Mouse (Mus musculus) testis, postnatal 14 days (tissue): ENCODE results near the gene Rnf213.

Source experiments
- DNase-seq: peaks from one replicate; pipeline ENCODE4 v3.0.0; 2021; ENCODE audit warnings: low spot score

Rnf213 gene

GRCm38 (mm10) chr11:119516677-119517361 is 123.9 kb downstream of the Rnf213 start:
- no peak for DNase-seq

- DNase-seq = no peak
Measured at GRCm38 (mm10) chr11:119519387-119519786, 126.5 kb downstream of the Rnf213 start.

DNA sequence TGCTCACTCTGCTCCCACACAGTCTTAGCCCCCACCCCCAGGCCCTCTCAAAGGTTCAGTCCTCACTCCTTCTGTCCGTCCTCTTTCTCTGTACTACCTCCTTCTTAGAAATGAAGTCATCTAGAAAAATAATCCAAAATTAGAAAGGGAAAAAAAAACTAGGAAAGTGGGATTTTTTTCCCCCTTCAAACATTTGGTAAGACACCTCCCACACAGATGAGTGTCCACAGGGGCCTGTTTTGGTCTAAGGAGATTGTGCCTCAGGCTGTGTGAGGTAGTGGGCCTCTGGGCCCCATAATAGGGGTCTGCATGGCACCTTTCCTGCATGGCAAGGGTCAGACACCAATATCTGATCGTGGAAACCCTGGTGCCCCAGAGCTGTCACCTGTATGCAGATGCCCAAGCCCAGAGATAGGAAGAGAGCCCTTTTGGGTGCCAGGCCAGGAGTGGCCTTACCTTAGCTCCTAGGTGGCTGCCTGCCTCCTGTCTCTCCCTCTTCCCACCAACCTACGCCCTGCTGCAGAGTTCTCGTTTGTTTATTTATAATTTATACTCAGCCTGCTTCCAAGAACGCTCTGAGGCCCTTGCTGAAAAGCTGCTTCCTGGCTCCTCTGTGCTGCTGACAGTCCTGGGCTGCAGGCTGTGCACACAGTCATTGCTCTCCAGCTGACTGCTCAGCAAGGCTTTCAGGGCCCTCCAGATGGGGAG is 127.3 kb downstream of the Rnf213 start:
- DNase-seq = no peak

- no peak for DNase-seq
Measured at GRCm38 (mm10) chr11:119520713-119521063, 127.8 kb downstream of the Rnf213 start.

GRCm38 (mm10) chr11:119521920-119522710 is 129.2 kb downstream of the Rnf213 start:
- no peak for DNase-seq

GRCm38 (mm10) chr11:119522779-119523178 is 129.9 kb downstream of the Rnf213 start:
- no peak for DNase-seq

DNA sequence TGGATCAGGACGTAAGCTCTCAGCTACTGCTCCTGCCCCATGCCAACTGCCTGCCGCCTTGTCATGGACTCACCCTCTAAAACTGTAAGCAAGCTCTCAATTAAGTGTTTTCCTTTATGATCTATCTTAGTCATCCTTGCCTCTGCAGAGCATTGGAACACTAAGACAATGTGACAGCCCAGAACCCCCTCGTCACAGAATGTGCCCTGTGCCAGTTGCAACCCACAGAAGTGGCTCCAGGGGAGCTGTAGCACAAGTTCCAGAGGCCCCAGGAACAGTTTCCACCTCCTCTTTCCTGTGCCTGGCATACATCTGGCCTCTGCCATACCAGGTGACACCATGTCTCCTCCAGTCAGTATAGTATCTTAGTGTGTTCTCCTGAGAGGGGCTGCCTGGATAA is 130.5 kb downstream of the Rnf213 start:
- DNase-seq = no peak

GRCm38 (mm10) chr11:119524545-119524949 is 131.6 kb downstream of the Rnf213 start:
- peak; percentile 95 for DNase-seq

DNA sequence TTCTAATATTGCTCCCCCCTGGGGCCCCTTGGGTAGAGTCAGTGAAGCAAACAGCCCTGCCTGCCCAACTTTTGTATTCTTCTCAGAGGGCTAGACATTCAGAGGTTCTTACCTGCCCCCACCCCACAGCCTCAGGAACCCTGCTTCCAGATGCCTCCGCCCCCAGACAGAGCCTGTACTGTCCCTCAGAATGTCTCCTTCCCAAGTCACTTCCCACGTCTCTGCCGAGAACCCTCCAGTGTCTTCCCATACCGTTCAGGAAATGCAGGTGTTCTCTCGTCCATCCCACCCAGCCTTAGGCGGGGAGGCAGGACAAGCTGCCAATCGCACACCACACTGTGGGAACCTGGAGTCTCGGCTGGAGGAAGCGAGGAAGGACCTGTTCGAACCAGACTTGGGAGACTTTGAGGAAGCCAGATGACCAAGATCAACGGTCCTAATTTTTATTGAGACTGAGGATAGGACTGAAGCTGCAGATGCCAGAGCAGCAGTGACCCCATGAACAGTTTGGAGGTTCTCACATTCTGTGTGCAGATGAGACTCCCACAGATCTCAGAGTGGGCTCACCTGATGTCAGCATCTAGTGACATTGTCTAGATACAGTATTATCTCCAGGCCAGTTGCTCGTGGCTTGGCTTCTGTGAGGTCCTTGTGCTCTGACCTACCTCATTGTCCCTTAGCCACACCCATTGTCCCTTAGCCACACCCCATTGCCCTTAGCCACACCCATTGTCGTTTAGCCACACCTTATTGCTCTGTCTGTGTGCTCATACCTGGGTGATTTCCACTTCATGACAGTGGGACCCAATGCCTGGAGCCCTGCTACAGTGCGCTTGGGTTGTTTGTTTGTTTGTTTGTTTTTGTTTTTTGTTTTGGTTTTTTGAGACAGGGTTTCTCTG is 133.4 kb downstream of the Rnf213 start:
- DNase-seq = no peak

DNA sequence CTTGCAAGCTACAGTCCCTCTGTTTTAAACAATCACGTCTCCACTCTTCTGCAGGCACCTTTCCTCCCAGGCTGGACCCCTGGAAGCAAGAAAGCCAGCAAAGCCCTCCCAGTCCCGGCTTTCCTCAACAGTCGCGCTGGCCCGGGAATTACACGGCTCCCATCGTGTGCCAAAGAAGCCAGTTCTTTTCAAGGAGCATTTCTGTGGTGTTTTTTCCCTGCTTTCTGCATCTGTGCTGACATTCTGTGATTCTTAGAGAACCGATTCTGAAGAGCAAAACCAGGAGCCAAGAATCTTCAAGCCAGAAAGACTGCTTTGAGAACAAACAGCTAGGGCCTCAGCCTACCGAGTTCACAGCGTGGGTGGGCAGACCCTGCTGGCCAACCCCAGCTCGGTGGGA is 136.0 kb downstream of the Rnf213 start:
- DNase-seq = no peak

- no peak for DNase-seq
Measured at GRCm38 (mm10) chr11:119532460-119532859, 139.6 kb downstream of the Rnf213 start.

DNA sequence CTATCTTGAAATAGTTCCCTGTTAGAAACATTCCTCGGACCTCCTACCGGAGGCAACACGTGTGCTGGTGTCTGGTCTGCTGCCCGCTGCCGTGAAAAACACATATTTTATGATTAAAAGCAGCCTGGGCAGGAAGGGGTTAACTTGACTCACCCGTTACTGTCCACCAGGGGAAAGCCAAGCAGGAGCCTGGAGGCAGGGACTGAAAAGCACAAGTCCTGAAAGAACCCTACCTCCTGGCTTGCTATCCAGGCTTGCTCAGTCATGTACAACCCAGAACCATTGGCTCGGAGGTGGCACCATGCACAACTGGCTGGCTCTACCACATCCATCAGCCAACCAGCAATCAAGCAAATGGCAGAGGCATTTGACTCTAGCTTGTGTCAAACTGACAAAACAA is 140.8 kb downstream of the Rnf213 start:
- no peak for DNase-seq
